Mouse (Mus musculus) CH12.LX (cell line): ENCODE measurements around the gene Slc29a3. TPM values are rescaled to one million over a fixed set of nuclear protein-coding genes. Genes with fewer than 3 reads are reported as not detected.
A peak's percentile ranks its signal among the peaks of the same experiment; 100 is the strongest.

Source experiments
- DNase-seq: peaks from one replicate; pipeline ENCODE4 v3.0.0-alpha.2; 2013; ENCODE audit errors: extremely low read depth
- H3K27ac ChIP-seq: 2 replicates; pipeline ENCODE4 v1.5.1; 2012; ENCODE audit warnings: low read depth, mild to moderate bottlenecking, control low read depth, moderate library complexity; ENCODE audit not compliant: insufficient read depth
- H3K27me3 ChIP-seq: replicated peaks from 2 replicates; pipeline ENCODE3; 2012; ENCODE audit warnings: inconsistent platforms
- H3K36me3 ChIP-seq, 2 experiments: replicated peaks in 1 of 2; 2 replicates each; pipeline versions ENCODE3 to v1.6.1; 2012; ENCODE audit warnings: inconsistent platforms in 1 of 2, low read length in 1 of 2, mild to moderate bottlenecking in 1 of 2, mixed read lengths in 1 of 2, moderate library complexity in 1 of 2; ENCODE audit not compliant: control insufficient read depth in 1 of 2, insufficient read depth in 1 of 2
- H3K4me1 ChIP-seq, 2 experiments: 2 replicates each; pipeline ENCODE4 v1.6.1; 2012; ENCODE audit warnings: inconsistent platforms in 1 of 2, moderate library complexity in 1 of 2; ENCODE audit not compliant: insufficient read depth in 2 of 2, control insufficient read depth in 1 of 2
- H3K4me2 ChIP-seq: 2 replicates; pipeline ENCODE4 v1.6.1; 2012; ENCODE audit warnings: low read depth, mild to moderate bottlenecking, control low read depth; ENCODE audit not compliant: poor library complexity, insufficient read depth, severe bottlenecking
- H3K4me3 ChIP-seq, 3 experiments: fragments of 150-350 bp in 1 of 3; sonication (generic) in 1 of 3; replicated peaks in 1 of 3; 2 replicates each; pipeline versions ENCODE3 to v1.5.1; 2011 to 2012; ENCODE audit warnings: low read depth in 2 of 3, low read length in 2 of 3, mild to moderate bottlenecking in 2 of 3, moderate library complexity in 2 of 3, control low read depth in 1 of 3, improper control_type of control experiment in 1 of 3, inconsistent platforms in 1 of 3, mixed read lengths in 1 of 3; ENCODE audit not compliant: poor library complexity in 1 of 3
- H3K79me2 ChIP-seq: replicated peaks from 2 replicates; pipeline ENCODE4 v1.6.1; 2012; ENCODE audit warnings: mild to moderate bottlenecking, moderate library complexity; ENCODE audit not compliant: control insufficient read depth, poor library complexity, insufficient read depth, severe bottlenecking; ENCODE audit errors: extremely low read depth
- H3K9ac ChIP-seq: 2 replicates; pipeline ENCODE4 v1.6.1; 2012; ENCODE audit warnings: low read depth, mild to moderate bottlenecking, control low read depth, moderate library complexity; ENCODE audit not compliant: insufficient read depth
- H3K9me3 ChIP-seq: replicated peaks from 2 replicates; pipeline ENCODE3; 2012; ENCODE audit warnings: low read length, inconsistent platforms, mixed read lengths
- BHLHE40 ChIP-seq: IDR thresholded peaks from 2 replicates; pipeline ENCODE4 v1.6.1; 2011; ENCODE audit warnings: mild to moderate bottlenecking, low read depth, low read length, improper control_type of control experiment
- CHD1 ChIP-seq: IDR thresholded peaks from 2 replicates; pipeline ENCODE4 v1.6.1; 2012; ENCODE audit warnings: low read depth, low read length, improper control_type of control experiment, inconsistent platforms
- E2F4 ChIP-seq: IDR thresholded peaks from 2 replicates; pipeline ENCODE4 v1.6.1; 2011; ENCODE audit warnings: low read depth, low read length, improper control_type of control experiment; ENCODE audit not compliant: insufficient replicate concordance
- ELF1 ChIP-seq: IDR thresholded peaks from 2 replicates; pipeline ENCODE4 v1.6.1; 2014; ENCODE audit warnings: low read depth, mild to moderate bottlenecking, inconsistent platforms, low read length, improper control_type of control experiment
- EP300 ChIP-seq: IDR thresholded peaks from 2 replicates; pipeline ENCODE4 v1.6.1; 2011; ENCODE audit warnings: low read length, improper control_type of control experiment
- ETS1 ChIP-seq: conservative IDR thresholded peaks from 2 replicates; pipeline ENCODE4 v1.6.1; 2012; ENCODE audit warnings: low read depth, mild to moderate bottlenecking, inconsistent platforms, low read length, improper control_type of control experiment, moderate library complexity
- IRF4 ChIP-seq: IDR thresholded peaks from 2 replicates; pipeline ENCODE4 v1.6.1; 2014; ENCODE audit warnings: low read depth, mild to moderate bottlenecking, inconsistent platforms, low read length, improper control_type of control experiment
- JUN ChIP-seq: IDR thresholded peaks from 2 replicates; pipeline ENCODE4 v1.6.1; 2011; ENCODE audit warnings: low read depth, mild to moderate bottlenecking, low read length, improper control_type of control experiment, moderate library complexity; ENCODE audit not compliant: insufficient read depth
- JUND ChIP-seq: conservative IDR thresholded peaks from 2 replicates; pipeline ENCODE4 v1.6.1; 2011; ENCODE audit warnings: low read depth, low read length, improper control_type of control experiment
- KAT2A ChIP-seq: IDR thresholded peaks from 2 replicates; pipeline ENCODE4 v1.6.1; 2012; ENCODE audit warnings: low read length, improper control_type of control experiment, inconsistent platforms; ENCODE audit not compliant: insufficient replicate concordance
- MAX ChIP-seq: IDR thresholded peaks from 2 replicates; pipeline ENCODE4 v1.6.1; 2011; ENCODE audit warnings: low read length, improper control_type of control experiment
- MAZ ChIP-seq: IDR thresholded peaks from 2 replicates; pipeline ENCODE4 v1.6.1; 2012; ENCODE audit warnings: low read depth, mild to moderate bottlenecking, inconsistent platforms, low read length, improper control_type of control experiment, moderate library complexity
- MEF2A ChIP-seq: IDR thresholded peaks from 2 replicates; pipeline ENCODE4 v1.6.1; 2014; ENCODE audit warnings: low read depth, mild to moderate bottlenecking, inconsistent platforms, low read length, improper control_type of control experiment, borderline replicate concordance
- MXI1 ChIP-seq: IDR thresholded peaks from 2 replicates; pipeline ENCODE4 v1.6.1; 2011; ENCODE audit warnings: mild to moderate bottlenecking, low read depth, low read length, improper control_type of control experiment
- NRF1 ChIP-seq: IDR thresholded peaks from 2 replicates; pipeline ENCODE4 v1.6.1; 2014; ENCODE audit warnings: low read depth, mild to moderate bottlenecking, inconsistent platforms, low read length, improper control_type of control experiment, moderate library complexity
- RAD21 ChIP-seq: IDR thresholded peaks from 2 replicates; pipeline ENCODE4 v1.6.1; 2011; ENCODE audit warnings: low read depth, mild to moderate bottlenecking, low read length, improper control_type of control experiment, moderate library complexity
- RCOR1 ChIP-seq: conservative IDR thresholded peaks from 2 replicates; pipeline ENCODE4 v1.6.1; 2012; ENCODE audit warnings: low read depth, mild to moderate bottlenecking, inconsistent platforms, low read length, improper control_type of control experiment
- TBP ChIP-seq: conservative IDR thresholded peaks from 2 replicates; pipeline ENCODE4 v1.6.1; 2011; ENCODE audit warnings: low read depth, low read length, improper control_type of control experiment
- TCF12 ChIP-seq: IDR thresholded peaks from 2 replicates; pipeline ENCODE4 v1.6.1; 2014; ENCODE audit warnings: low read depth, mild to moderate bottlenecking, inconsistent platforms, low read length, improper control_type of control experiment
- USF1 ChIP-seq: IDR thresholded peaks from 2 replicates; pipeline ENCODE4 v1.6.1; 2014; ENCODE audit warnings: low read depth, mild to moderate bottlenecking, inconsistent platforms, low read length, improper control_type of control experiment
- ZMIZ1 ChIP-seq: IDR thresholded peaks from 2 replicates; pipeline ENCODE4 v1.6.1; 2012; ENCODE audit warnings: low read depth, mild to moderate bottlenecking, inconsistent platforms, low read length, improper control_type of control experiment
- ZNF384 ChIP-seq: IDR thresholded peaks from 2 replicates; pipeline ENCODE4 v1.6.1; 2012; ENCODE audit warnings: low read depth, low read length, improper control_type of control experiment, inconsistent platforms
- dilution Hi-C: fragments of 300-500 bp; cut with MboI; formaldehyde crosslinking; loops from 2 replicates; pipeline ENCODE4 v1.14.3; 2020; ENCODE audit warnings: low sequenced_read_pairs; ENCODE audit not compliant: extremely low pct_unique_long_range_greater_than_20kb, extremely low pct_ligation_motif_present
- in situ Hi-C: fragments of 300-500 bp; cut with MboI; formaldehyde crosslinking; loops from 3 replicates; pipeline ENCODE4 v1.14.3; 2019; ENCODE audit warnings: low sequenced_read_pairs, low pct_ligation_motif_present, low pct_unique_long_range_greater_than_20kb, mixed read lengths
- polyA plus RNA-seq: library from polyadenylated mRNA; unstranded; fragments of >175 nt; gene quantifications from 2 replicates; pipeline ENCODE4 v1.2.1, GENCODE M21; 2012; ENCODE audit warnings: low read depth; ENCODE audit not compliant: insufficient read length
- total RNA-seq, 2 experiments: library from RNA; depleted of rRNA; stranded (reverse); fragments of 300-350 nt in 1 of 2; fragments of >200 nt in 1 of 2; gene quantifications; 2 replicates each; pipeline ENCODE4 v1.2.3; 2012 to 2014

Gene Slc29a3
- total and polyA plus RNA-seq, 3 experiments = 4.1 to 19.1 (median 5.9) TPM

- dilution Hi-C loops = no loop called here
Measured at GRCm38 (mm10) chr10:60746512-60746911, 6.1 kb downstream of the Slc29a3 start.

GRCm38 (mm10) chr10:60744543-60745290 is 7.9 kb downstream of the Slc29a3 start:
- peaks cover 4% of the 10 kb centered on the region for H3K9me3 ChIP-seq
- DNase-seq = peak; percentile 83
- in situ Hi-C loops = no loop called here
- H3K4me1 ChIP-seq = peaks cover 69 to 98% of the 10 kb centered on the region in 2 experiments
- TF ChIP-seq E2F4 (no peak), RCOR1 (no peak; the same call in 1 of the 2 replicates), NRF1 (no peak), TCF12 (peak; percentile 91), IRF4 (peak; percentile 95), TBP (no peak), ETS1 (peak; percentile 67; the same call in 1 of the 2 replicates), MXI1 (no peak; the same call in 1 of the 2 replicates), BHLHE40 (peak; percentile 76), KAT2A (0 out of 2 replicates have a peak, but pooled peaks have one; percentile 45), USF1 (no peak), MAZ (no peak), ZMIZ1 (0 out of 2 replicates have a peak, but pooled peaks have one; percentile 55), EP300 (peak; percentile 91), ZNF384 (peak; percentile 75), MEF2A (peak; percentile 13; the same call in 1 of the 2 replicates), JUN (peak; percentile 67), ELF1 (0 out of 2 replicates have a peak, but pooled peaks have one; percentile 30), JUND (peak; percentile 82), RAD21 (no peak; the same call in 1 of the 2 replicates), MAX (peak; percentile 56; the same call in 1 of the 2 replicates)
- no peaks in the 10 kb centered on the region; the same call in 1 of the 2 replicates for H3K79me2 ChIP-seq
- H3K4me3 ChIP-seq = no peak overlapping the region
- H3K27ac ChIP-seq = peak overlapping the region; percentile 71
- dilution Hi-C loops = no loop called here
- H3K27me3 ChIP-seq = no peaks in the 10 kb centered on the region
- H3K9ac ChIP-seq = no peak overlapping the region
- H3K36me3 ChIP-seq = peaks cover 16 to 51% of the 10 kb centered on the region in 2 experiments
- peak overlapping the region; percentile 12; the same call in 1 of the 2 replicates for H3K4me2 ChIP-seq

More at GRCm38 (mm10) chr10:60746512-60746911, 6.1 kb downstream of the Slc29a3 start:
- H3K4me1 ChIP-seq = peaks cover 75 to 100% of the 10 kb centered on the region in 2 experiments
- H3K9ac ChIP-seq = no peak overlapping the region
- in situ Hi-C loops = no loop called here
- H3K27me3 ChIP-seq = no peaks in the 10 kb centered on the region
- H3K9me3 ChIP-seq = peaks cover 4% of the 10 kb centered on the region
- peak overlapping the region; percentile 27 for H3K27ac ChIP-seq
- H3K79me2 ChIP-seq = no peaks in the 10 kb centered on the region; the same call in 1 of the 2 replicates
- DNase-seq = peak; percentile 68
- H3K4me3 ChIP-seq = peak overlapping the region in 1 of 3 experiments; percentile 35
- TF ChIP-seq CHD1 (no peak), MEF2A (peak; percentile 38; the same call in 1 of the 2 replicates)
- peaks cover 21 to 58% of the 10 kb centered on the region in 2 experiments for H3K36me3 ChIP-seq
- H3K4me2 ChIP-seq = 0 out of 2 replicates have a peak overlapping the region, but pooled peaks have one; percentile 1
